Mouse (Mus musculus): Measurements from ENCODE around the gene Cpeb3.

GRCm38 (mm10) chr19:37022146-37022545 lies 186.3 kb downstream of the Cpeb3 start:
- TF ChIP-seq CTCF (IDR thresholded peaks at IDR 0.05; ENCODE audit: extremely low read depth, insufficient read depth, insufficient read length, insufficient replicate concordance) (no peak), POLR2A (IDR thresholded peaks at IDR 0.05; ENCODE audit: low read depth, low read length) (no peak)

Measured in spleen, adult 2 months (tissue).